Mouse (Mus musculus) mature B cell (primary cell): Measurements from ENCODE around the gene Klhdc4.

ENCODE experiments used
- in situ Hi-C: fragments of 300-500 bp; cut with MboI; formaldehyde crosslinking; loops from 2 replicates; pipeline ENCODE4 v1.14.3; 2019

The Klhdc4 gene

DNA sequence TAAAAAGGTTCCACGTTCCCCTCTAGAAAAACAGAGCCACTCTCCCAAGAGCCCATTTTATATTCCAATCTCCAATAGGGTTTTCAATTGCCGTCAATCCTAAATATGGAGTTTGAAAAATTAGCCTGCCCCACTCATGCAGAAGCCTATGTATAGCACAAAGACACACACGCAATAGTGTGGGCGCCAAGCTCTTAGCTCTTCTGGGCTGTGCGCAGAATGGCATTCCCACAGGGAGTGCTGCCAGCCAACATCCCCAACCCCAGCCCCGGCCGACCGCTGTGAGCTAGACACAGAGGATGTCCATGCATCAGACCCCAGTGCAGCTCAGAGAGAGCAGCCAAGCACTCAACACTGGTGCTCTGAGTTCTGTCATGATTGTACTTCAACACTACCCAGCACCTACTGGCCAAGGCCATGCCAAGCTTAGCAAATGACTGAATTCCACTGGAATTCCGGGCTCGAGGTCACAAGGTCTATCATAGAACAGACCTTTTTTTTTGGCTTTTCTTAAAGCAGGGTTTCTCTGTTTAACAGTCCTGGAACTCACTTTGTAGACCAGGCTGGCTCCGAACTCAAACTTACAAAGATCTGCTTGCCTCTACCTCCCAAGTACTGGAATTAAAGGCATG lies 19.7 kb downstream of the Klhdc4 start:
- in situ Hi-C loops: no loop called here

GRCm38 (mm10) chr8:121808032-121808431 lies 21.3 kb downstream of the Klhdc4 start:
- in situ Hi-C loops: no loop called here

DNA sequence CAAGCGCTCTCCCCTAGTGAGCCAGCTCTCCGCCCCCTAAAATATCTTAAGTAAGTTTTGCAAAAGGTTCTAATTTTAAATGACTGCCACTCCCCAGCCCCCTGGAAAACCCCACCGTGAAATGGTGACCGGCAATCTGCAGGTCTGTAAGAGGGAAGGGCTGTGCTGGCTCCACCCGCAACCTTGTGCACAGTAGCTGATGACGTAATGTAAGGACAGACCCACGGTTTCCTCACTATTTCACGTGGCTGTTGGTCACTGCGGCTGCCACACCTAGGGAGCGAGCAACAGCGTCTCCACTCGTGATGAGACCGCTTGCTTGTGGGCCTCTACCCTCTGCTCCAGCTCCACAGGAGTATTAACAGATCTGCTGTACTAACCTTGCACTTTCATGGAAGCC lies 23.2 kb downstream of the Klhdc4 start:
- in situ Hi-C loops: no loop called here

- in situ Hi-C loops: no loop called here
These were observed 24.5 kb downstream of the Klhdc4 start for GRCm38 (mm10) chr8:121804829-121805228.

DNA sequence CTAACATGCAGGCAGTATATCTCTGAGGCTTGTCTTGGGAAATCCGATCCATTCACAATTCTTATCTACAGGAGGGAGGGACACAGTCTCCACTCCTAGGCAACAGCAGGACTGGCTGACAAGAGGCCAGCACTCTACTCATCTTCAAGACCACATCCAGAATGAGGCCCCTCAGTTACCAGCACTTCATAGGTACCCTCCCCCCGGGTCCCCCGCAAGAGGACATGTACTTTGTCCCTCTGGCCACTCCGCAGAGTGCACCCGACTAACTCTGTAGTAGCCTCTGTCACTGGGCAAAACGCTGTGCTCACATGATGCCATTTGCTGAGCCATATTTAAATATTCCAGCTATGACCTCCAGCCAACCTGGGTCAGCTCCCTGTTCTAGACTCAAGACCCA lies 31.0 kb downstream of the Klhdc4 start:
- in situ Hi-C loops: no loop called here

DNA sequence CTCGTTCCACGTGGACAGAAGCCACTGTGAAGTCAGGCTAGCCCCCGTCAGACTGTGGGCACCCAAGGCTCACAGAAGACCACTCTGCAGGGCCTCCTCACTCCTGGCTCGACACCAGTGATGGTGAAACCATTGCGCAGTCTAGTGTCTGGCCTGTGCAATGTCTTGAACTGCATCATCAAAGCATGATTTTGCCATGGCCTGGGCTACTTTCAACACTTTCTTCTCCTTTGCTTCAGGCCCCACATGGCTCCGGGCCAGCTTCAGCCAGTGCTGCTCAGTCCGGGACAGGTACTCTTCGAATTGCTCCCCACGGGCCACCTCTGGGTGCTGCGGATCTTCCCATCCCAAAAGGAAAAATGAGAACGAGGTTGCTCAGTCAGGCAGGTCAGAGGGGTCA lies 33.0 kb downstream of the Klhdc4 start:
- in situ Hi-C loops: no loop called here

GRCm38 (mm10) chr8:121795461-121795860 lies 33.9 kb downstream of the Klhdc4 start:
- in situ Hi-C loops: no loop called here

DNA sequence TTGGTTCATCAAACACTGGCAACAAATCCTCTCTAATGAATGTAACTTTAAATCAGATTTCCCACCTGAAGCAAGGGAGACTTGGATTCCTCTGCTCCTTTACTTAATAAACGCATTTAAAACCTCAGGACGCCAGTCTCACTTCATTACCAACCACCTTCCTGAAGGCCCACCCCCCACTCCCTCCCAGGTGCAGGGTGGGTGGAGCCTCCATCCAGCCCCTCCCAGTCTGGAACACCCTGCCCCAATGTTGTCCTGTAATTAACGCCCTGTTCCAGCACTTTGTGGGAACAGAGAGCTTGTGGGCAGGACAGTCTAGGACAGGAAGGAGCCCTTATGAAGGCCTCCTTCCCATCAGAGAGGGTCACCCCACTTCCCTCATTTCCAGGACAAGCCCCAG lies 35.2 kb downstream of the Klhdc4 start:
- in situ Hi-C loops: no loop called here

- in situ Hi-C loops: no loop called here
These were observed 36.7 kb downstream of the Klhdc4 start for GRCm38 (mm10) chr8:121792627-121793026.

DNA sequence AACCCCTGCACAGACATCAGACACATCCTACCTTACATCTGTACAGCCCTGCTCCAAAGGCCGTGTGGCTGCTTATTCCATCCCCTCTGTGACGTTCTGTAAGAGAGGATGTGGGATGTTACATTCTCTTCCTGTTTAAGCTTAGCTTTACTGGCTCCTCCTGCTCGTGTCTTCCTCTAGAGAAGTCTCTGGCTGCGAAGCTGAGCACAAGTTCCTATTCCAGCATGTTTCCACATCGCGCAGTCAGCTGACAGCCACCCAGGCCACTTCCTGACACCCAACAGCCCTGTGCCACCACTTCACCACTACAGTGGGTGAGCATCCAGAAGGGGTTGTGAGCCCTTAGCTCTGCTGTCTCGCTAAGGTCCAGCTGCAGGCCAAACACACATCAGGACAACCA lies 37.2 kb downstream of the Klhdc4 start:
- in situ Hi-C loops: no loop called here

DNA sequence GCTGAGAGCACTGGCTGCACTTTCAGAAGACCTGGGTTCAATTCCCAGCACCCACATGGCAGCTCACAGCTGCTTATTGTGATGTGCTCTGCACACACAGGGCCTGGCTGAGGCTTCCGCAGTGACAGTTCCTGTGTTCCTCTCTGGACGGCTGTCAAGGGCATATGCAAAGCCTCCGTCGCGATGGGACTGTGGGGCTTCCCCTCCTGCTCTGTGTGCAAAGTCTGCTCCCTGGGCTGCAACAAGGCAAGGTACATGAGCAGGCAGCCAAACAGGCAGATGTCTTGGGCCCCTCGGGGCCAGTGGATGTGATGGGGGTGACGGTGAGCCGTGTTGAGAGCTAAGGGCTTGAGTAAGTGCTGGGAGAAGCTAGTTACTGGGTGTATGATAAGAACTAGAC lies 40.6 kb downstream of the Klhdc4 start:
- in situ Hi-C loops: no loop called here

GRCm38 (mm10) chr8:121786542-121786941 lies 42.8 kb downstream of the Klhdc4 start:
- in situ Hi-C loops: no loop called here

DNA sequence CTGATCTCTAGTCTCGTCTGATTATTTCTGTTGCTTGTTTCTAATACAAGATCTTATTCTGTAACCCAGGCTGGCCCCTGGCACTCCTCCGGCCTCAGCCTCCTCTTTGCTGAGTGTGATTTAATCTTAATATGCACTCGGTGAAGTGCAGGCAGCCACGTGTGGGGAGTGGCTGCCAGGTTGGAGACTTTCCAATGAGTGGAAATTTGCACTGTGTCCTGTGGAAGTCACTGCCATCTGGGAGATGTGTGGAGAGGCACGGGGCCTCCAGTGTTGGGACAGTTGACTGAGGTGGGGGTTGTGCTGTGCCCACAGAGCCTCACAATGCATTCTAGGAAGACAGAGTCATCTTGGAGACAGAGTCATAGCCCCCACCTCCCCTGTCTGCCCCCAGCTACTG lies 46.9 kb downstream of the Klhdc4 start:
- in situ Hi-C loops: no loop called here

- in situ Hi-C loops: no loop called here
These were observed 55.5 kb downstream of the Klhdc4 start for GRCm38 (mm10) chr8:121773876-121774275.

GRCm38 (mm10) chr8:121770845-121771752 lies 58.3 kb downstream of the Klhdc4 start:
- in situ Hi-C loops: no loop called here

DNA sequence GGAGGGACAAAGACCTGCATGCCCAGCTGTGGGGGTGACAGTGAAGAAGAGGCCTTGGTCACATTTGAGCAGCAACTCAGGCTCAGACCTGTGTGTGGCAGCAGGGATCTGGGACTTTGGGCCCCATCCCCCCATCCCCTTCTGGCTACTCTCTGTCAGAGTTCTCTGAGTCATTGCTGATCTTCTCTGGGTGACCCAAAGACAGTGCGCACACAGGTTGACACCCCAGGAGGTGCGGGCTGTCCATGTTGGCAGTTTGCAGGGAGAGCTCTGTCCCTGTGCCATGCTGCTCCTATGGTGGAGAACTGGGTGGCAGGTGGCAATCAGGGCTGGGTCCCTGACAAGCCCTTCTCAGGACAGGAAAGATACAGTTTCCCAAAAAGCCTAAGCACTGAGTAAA lies 59.7 kb downstream of the Klhdc4 start:
- in situ Hi-C loops: no loop called here

DNA sequence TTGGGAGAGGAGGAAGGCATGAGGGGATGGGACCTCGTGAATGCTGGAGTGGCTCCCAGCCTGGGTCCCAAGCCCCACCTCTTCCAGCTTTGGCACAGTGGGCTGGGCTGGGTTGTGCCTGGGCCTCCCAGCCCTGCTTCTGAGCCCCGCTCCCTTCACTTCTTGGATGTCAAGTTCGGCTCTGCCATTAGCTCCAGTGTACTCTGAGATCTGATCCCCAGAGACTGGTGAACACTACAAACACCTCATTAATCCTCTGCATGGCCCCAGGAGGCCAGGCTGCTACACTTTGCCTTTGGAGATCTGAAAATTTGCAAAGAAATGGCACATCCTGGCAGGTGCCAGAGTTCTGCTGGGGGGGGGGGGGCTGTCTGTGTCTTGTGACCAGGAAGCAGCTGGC lies 60.3 kb downstream of the Klhdc4 start:
- in situ Hi-C loops: no loop called here

GRCm38 (mm10) chr8:121765594-121766138 lies 63.7 kb downstream of the Klhdc4 start:
- in situ Hi-C loops: no loop called here

GRCm38 (mm10) chr8:121763700-121764013 lies 65.7 kb downstream of the Klhdc4 start:
- in situ Hi-C loops: no loop called here

DNA sequence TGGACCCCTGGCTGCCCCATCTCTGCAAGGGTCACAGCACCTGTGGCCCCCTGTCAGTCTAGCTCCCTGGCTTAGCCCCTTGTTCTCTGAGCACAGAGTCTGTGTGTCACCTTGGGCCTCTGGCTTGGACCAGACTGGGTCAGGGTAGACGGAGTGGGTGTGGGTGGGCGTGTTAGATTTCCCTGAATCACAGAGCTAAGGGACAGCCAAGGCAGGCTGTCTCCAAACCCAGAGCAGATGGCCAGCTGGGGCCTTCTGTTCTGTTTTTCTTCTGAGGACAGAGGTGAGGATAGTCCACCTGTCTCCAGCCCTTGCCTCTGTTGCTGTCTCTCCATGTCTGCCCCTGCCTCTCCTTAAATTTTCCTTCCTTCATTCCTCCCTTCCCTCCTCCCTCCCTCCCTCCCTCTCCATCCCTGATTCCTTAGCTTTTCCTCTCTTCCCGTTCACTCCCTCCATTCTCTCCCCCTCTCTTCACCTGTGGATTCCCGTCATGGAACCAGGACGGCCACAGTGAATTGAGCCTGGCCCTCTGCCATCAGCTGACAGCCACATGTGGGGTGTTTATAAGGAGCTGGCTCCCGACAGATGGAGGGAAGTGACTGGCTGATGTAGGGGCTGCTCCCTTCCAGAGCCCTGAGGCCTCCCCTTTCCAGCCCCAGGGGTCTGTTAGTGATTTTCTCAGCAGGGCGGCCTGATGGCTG lies 66.2 kb downstream of the Klhdc4 start:
- in situ Hi-C loops: no loop called here

DNA sequence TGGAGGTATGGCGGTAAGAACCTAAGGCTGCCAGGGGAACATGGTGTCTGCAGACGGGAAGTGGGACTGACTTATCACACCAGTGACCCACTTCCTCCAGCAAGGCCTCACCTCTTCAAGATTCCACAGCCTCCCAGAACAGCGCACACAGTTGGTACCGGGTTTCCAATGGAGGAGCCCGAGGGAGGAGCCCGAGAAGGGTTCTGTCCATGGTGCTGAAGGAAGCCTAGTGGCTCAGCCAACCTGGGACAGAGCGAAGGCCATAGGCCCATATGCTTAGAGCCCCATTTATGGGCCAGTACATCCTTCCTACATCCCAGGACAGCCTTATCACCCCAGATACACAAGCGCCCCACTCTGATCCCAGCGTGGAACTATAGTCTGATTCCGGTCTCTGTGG lies 67.9 kb downstream of the Klhdc4 start:
- in situ Hi-C loops: no loop called here

DNA sequence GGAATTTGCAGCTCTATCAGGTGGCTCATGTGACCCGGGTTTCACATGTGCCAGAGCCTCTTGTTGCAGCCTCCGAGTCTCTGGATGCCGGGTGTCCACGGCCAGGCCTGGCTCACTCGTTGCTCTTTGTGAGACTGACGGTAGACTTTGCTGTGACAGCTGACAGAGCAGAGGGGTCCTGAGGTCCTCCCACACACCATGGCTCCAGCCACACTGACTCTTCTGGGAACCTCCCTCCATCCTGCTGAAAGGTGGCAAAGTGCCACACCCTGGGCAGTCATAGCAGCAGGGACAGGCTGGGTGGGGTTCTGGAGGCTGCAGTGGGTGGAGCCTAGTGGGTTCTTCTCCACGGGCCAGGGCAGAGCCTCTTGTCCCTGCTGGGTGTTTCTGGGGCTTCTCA lies 68.9 kb downstream of the Klhdc4 start:
- in situ Hi-C loops: no loop called here

DNA sequence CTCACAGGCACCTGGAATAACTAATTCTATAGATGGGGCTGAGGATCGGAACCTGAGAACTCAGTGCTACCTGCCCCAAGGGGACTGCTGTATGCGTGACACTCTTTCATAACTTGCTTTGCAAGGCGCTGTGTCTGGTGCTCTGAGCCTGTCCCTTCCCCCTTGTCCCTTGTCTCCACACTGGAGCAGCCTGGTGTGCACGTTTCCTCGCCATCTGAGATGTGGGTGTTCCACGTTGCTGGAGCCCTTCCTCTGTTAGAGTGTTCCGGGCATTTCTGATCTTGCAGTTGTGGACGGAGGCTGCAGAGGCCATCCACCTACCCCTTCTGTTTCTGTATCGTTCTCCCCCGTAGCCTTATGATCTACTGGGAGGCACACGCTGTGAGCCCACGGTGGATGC lies 70.9 kb downstream of the Klhdc4 start:
- in situ Hi-C loops: no loop called here
